Mouse (Mus musculus): ENCODE results near the gene Rfng.
"Not testable (repeated sequence)": the region's sequence is repeated elsewhere in the genome, so short reads cannot be mapped to it uniquely, and the experiment has no call there.

Rfng gene

DNA sequence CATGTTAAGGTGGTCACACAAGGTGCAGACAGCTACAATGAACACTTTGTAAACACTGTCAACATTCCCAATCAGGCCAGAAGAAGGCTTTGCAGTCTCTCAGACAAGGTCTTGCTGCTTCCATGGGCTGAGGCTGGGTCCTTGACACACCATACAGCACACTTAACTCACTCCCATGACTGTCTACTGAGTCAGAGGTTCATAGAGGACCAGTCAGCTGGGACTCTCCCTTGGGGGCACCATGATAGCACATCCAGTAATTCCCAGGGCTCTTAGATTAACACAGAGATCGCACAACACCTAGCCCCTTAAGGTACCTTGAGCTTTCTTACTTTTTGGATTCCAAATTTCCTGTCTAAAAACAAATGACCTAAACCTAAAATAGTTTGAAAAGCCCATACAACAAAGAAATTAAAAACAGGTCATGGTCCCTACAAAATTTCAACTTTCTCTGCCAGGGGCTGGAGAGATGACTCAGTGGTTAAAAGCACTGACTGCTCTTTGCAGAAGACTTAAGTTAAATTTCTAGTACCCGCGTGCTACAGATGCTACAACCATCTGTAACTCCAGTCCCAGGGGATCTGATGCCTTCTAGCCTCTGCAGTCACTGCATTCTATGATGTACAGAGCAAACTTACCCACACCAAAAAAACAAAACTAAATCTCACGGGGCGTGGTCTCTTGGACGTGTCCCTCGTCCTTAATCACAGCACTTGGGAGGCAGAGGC, 10.4 kb downstream of the Rfng start:
- in situ Hi-C loops (cut with MboI, MseI), result no loop called here

- in situ Hi-C loops (cut with MboI, MseI), result no loop called here
These were observed 11.3 kb downstream of the Rfng start for GRCm38 (mm10) chr11:120772749-120773148.

- in situ Hi-C loops (cut with MboI, MseI), result loop anchor here (5.0 kb wide), 1 partner anchor 41 kb away; the partner anchor contains the start of gene Dcxr
These were observed 15.8 kb downstream of the Rfng start for GRCm38 (mm10) chr11:120768206-120768605.

- in situ Hi-C loops (cut with MboI, MseI), result loop anchor here (5.0 kb wide), 1 partner anchor 40 kb away; the partner anchor contains the start of gene Dcxr
These were observed 17.0 kb downstream of the Rfng start for GRCm38 (mm10) chr11:120767023-120767422.

- in situ Hi-C loops (cut with MboI, MseI), result not testable (repeated sequence)
These were observed 20.6 kb downstream of the Rfng start for GRCm38 (mm10) chr11:120763121-120763999.

GRCm38 (mm10) chr11:120762672-120763041, 21.4 kb downstream of the Rfng start, which contains the start of gene Hmga1b:
TSS of gene Hmga1b (plus strand) at chr11:120762794.
- in situ Hi-C loops (cut with MboI, MseI), result not testable (repeated sequence)

DNA sequence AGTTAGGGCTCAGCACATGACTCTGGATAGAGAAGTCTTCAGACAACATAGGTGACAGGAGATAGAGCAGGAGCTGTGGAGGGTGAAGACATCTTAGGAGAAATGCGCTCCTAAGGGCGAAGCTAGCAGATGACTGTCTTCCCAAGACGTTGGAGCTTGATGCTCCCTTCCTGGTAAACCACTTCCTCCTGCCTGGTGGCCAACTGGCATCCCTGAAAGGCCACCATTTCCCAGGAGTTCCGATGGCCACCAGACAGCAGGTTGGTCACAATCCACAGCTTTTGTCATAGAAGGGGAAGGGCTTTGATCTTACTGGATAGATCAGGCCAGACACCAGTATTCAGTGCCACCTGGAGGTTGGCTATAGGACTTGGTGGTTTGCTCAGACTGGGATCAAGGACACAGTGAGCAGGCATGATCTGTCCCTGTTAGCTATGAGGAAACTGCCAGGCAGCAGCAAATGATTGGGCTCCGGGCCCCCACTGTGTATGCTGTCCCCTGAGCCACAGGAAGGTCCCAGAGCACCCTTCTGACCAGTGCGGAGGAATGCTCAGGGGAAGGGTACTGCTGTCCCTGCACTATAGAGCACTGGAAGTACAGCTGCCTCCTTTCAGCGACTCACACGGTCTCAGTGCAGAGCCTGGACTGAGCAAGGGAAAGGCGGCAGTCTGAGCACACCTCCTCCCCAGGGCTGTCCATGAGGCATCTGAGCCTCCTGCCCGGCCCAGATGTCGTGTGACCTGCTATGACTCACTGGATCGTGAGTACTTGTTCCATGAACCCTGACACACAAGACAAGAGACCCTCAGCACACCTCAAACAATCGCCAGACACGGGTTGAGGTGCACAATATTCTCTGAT, 22.0 kb downstream of the Rfng start:
- in situ Hi-C loops (cut with MboI, MseI), result no loop called here

- in situ Hi-C loops (cut with MboI, MseI), result no loop called here
These were observed 23.8 kb downstream of the Rfng start for GRCm38 (mm10) chr11:120760236-120760635.

DNA sequence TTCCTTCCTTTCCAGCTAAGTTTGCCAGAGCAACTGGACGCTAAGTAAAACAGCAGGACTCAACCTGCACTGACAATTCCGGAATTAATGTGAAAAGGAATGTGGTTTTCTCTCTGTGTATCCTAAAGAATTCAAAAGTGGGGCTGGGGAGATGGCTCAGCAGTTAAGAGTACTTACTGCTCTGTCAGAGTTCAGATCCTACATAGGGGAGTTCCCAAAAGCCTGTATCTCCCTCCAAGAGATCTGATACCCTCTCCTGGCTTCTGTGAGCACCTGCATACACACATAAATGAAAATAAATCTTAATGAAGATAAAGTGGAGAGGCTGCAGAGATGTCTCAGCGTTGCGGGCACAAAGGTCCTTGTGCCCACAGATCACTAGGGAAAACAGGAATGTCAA, 32.4 kb downstream of the Rfng start:
- in situ Hi-C loops (cut with MboI, MseI), result no loop called here

DNA sequence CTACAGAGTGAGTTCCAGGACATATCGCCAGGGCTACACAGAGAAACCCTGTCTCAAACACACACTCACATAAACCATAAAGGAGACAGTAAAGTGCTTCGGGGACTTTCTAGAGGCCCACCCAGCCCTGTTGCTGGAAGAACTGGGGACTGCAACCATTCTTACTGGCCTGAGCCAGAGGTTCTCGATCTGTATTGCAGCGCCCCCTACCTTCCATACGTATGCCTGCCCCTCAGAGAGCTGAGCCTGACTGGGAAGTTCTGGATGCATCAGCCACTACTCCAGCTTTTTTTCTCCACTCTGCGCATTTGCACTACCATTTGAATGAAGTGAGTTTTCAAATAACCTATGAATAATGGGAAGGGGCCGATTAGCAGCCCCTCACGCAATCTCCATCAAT, 34.6 kb downstream of the Rfng start:
- in situ Hi-C loops (cut with MboI, MseI), result no loop called here

- in situ Hi-C loops (cut with MboI, MseI), result no loop called here
These were observed 36.0 kb downstream of the Rfng start for GRCm38 (mm10) chr11:120747974-120748373.

DNA sequence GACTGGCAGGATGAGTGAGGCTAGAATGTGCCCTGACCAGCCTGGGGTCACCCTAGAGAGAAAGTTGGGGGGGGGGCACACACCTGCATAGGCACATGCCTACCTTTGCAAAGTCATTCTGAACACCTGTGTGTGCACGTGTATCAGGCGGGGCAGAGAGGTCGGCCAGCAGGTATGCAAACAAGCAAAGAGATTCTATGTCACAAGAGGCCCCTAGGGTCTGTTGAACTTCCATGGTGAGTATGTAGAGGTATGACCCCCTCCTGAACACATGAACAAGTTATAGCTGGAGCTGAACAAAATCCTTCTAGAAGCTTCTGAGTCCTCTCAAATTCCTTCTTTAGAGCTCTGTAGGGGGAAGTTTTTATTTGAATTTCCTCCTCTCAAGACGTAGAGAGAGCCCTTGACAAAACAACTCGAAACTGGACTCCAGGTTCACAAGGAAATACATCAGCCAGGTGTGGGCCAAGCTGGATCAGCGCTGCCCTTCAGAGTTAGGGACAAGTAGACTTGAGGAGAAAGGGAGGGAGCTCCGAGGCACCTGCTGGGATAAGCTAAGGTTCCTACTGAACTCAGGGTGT, 39.8 kb downstream of the Rfng start:
- in situ Hi-C loops (cut with MboI, MseI), result no loop called here

GRCm38 (mm10) chr11:120740981-120741380, 43.0 kb downstream of the Rfng start:
- in situ Hi-C loops (cut with MboI, MseI), result no loop called here

DNA sequence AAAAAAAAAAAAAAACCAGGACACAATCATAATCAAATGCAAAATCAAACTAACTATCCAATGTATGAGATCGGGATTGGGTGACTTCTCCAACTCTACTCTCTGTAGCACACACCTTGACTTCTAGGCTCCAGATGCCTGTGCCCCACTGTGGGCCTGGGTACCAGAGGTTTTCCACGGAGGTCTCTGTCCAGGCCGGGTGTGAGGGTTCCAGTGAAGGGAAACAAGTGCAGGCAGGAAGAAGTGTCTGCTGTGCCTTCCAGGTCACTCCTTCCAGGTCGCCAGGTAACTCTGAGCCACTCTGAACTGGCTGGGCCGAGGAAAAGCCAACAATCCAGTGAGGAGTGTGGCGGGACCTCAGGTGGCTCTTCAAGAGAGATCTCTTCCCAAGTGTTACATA, 47.6 kb downstream of the Rfng start:
- in situ Hi-C loops (cut with MboI, MseI), result no loop called here

DNA sequence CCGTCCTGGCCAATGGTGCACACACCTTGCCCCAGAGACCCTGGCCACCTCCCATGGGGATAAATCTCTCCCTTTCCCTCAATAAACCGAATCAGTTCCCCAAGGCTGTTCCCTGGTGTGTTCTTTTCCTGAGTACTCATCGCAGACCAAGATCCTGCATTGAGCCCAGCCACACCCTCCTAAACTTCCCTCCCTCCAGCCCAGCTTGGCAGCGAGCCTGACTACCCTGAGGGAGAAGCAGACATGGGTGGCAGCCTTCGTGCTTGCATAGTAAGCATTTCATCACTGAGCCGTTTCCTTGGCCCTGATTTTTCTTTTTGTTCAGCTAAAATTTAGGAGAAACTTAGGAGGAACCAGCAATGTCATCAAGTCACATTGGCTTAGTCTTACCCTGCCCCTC, 50.5 kb downstream of the Rfng start:
- in situ Hi-C loops (cut with MboI, MseI), result no loop called here

DNA sequence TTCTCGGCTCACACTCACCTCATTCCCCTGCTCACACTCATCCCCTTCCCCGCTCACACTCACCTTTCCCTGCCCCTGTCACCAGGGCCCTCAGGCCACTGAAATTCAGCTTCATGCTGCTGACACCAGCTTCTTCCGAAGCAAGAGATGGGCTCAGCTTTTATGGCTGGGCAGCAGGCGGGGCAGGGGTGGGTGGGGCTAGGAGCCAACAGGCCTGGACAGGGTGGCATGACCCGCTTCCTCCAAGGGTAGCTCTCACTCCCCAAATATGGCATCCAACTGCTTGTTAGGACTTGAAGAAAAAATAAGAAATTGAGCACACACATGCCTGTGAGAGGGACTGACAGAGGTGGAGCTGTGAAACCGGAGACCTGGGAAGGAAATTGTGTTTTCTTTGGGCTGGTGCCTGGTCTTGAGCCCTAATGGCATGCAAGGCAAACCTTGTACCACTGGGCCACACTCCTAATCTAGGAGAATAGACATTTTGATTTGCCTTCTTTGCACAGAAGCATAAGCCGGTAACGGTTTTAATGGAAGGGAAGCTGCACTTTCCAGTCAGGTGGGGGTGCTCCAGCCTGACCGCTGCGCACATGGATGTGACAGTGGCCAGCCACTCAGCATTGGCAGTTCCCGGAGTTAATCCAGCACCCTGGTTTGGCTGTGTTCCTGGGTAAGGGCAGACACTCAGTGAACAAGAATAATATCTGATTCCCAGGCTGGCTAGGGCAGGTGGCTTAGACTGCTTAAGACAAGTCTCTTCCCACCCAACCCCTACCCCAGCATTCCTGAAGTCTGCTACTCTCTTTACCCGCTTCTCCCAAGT, 51.9 kb downstream of the Rfng start, which contains the start of gene Cbr2:
Gene Cbr2 (minus strand): TSS at position 257 of the 823 bp plus-strand sequence.
- in situ Hi-C loops (cut with MboI, MseI), result no loop called here

- in situ Hi-C loops (cut with MboI, MseI), result no loop called here
These were observed 52.6 kb downstream of the Rfng start for GRCm38 (mm10) chr11:120731395-120731794.

Data from T-helper 1 cell (primary cell).